Mouse (Mus musculus) kidney, adult 2 months (tissue): ENCODE measurements around the gene Olfr96.

Source experiments
- CTCF ChIP-seq: fragments of 200-500 bp; conservative IDR thresholded peaks from 2 replicates; pipeline ENCODE4 v1.5.1; 2011; ENCODE audit warnings: low read depth, mild to moderate bottlenecking, control low read depth, low read length, moderate library complexity, mixed read lengths; ENCODE audit not compliant: insufficient read depth, insufficient read length
- POLR2A ChIP-seq: fragments of 200-500 bp; IDR thresholded peaks from one replicate; pipeline ENCODE4 v1.6.1; 2011; ENCODE audit warnings: low read depth, low read length, control low read depth

GRCm38 (mm10) chr17:37242198-37242597 is 22.3 kb downstream of the Olfr96 start:
- TF ChIP-seq CTCF: no peak
- TF ChIP-seq POLR2A: no peak
